ENCODE assay signal across 16 mouse cellular contexts in genomic region chr11:117429326-117429752, GRCm38 (mm10). TPM values are rescaled to one million over a fixed set of nuclear protein-coding genes. Genes with fewer than 3 reads are reported as not detected.
DNase-seq lines count a peak whose midpoint lies in the region; ATAC-seq lines count a peak whose summit lies in the region.
"Had no signal": no experiment of that assay in that cellular context is flagged by ENCODE, and none has a peak within 500 bp of the region (broad histone marks: within the 10 kb centered on the region; RNA-seq: fewer than 3 reads in every experiment).

No protein-coding gene starts in this region.

- H3K4me3 ChIP-seq in heart, embryonic 11.5 days (ENCODE audit: low read depth, low read length), result no peak overlapping the region
- H3K4me3 ChIP-seq in embryonic facial prominence, embryonic 15.5 days (replicated peaks), result no peak overlapping the region
- H3K4me3 ChIP-seq in midbrain, embryonic 16.5 days (ENCODE audit: low read depth, low read length), result no peak overlapping the region
- no peak overlapping the region for H3K4me3 ChIP-seq in liver, embryonic 11.5 days (ENCODE audit: low read depth, low read length)

- H3K27me3 ChIP-seq in heart, embryonic 11.5 days (ENCODE audit: control insufficient read depth, insufficient read depth, low read length), result peaks cover 17% of the 10 kb centered on the region
- H3K27me3 ChIP-seq in embryonic facial prominence, embryonic 15.5 days, result no peaks in the 10 kb centered on the region
- no peaks in the 10 kb centered on the region for H3K27me3 ChIP-seq in midbrain, embryonic 16.5 days (ENCODE audit: control insufficient read depth, insufficient read depth, low read depth, low read length)
- peaks cover 18% of the 10 kb centered on the region for H3K27me3 ChIP-seq in liver, embryonic 11.5 days (replicated peaks; ENCODE audit: control insufficient read depth, insufficient read depth, low read length)
- H3K27me3 ChIP-seq: CH12.LX had no signal

- no peaks in the 10 kb centered on the region for H3K9me3 ChIP-seq in heart, embryonic 11.5 days (replicated peaks; ENCODE audit: control insufficient read depth, low read length)
- no peaks in the 10 kb centered on the region; the same call in 1 of the 2 replicates for H3K9me3 ChIP-seq in embryonic facial prominence, embryonic 15.5 days (replicated peaks)
- H3K9me3 ChIP-seq in midbrain, embryonic 16.5 days (replicated peaks; ENCODE audit: control insufficient read depth, low read length, poor library complexity, severe bottlenecking), result no peaks in the 10 kb centered on the region
- no peaks in the 10 kb centered on the region for H3K9me3 ChIP-seq in liver, embryonic 11.5 days (ENCODE audit: control insufficient read depth, low read length)

- WGBS in heart, embryonic 11.5 days (ENCODE audit: insufficient replicate concordance), result 65% methylated on average over 10 of the region's 10 CpGs
- 49% methylated on average over 10 of the region's 10 CpGs for WGBS in embryonic facial prominence, embryonic 15.5 days
- WGBS in midbrain, embryonic 16.5 days, result 43% methylated on average over 10 of the region's 10 CpGs
- 70% methylated on average over 10 of the region's 10 CpGs for WGBS in liver, embryonic 11.5 days

- no peak overlapping the region for H3K27ac ChIP-seq in heart, embryonic 11.5 days (ENCODE audit: low read depth, low read length)
- H3K27ac ChIP-seq in embryonic facial prominence, embryonic 15.5 days (replicated peaks), result peak overlapping the region; percentile 86; the same call in 1 of the 2 replicates
- peak overlapping the region; percentile 51; the same call in 1 of the 2 replicates for H3K27ac ChIP-seq in midbrain, embryonic 16.5 days (ENCODE audit: low read length)
- H3K27ac ChIP-seq in liver, embryonic 11.5 days (ENCODE audit: low read depth, low read length), result no peak overlapping the region

- intact Hi-C loops in heart, postnatal 10 days (cut with DNase I), result no loop called here

- H3K4me2 ChIP-seq in heart, embryonic 11.5 days, result no peak overlapping the region
- H3K4me2 ChIP-seq in embryonic facial prominence, embryonic 15.5 days (replicated peaks), result no peak overlapping the region
- H3K4me2 ChIP-seq in midbrain, embryonic 16.5 days (ENCODE audit: low read length), result no peak overlapping the region
- H3K4me2 ChIP-seq in liver, embryonic 11.5 days, result no peak overlapping the region
- H3K4me2 ChIP-seq: lung, embryonic 14.5 days had no signal

- H3K36me3 ChIP-seq in heart, embryonic 11.5 days (ENCODE audit: control insufficient read depth, insufficient read depth, low read length), result no peaks in the 10 kb centered on the region
- no peaks in the 10 kb centered on the region for H3K36me3 ChIP-seq in embryonic facial prominence, embryonic 15.5 days
- H3K36me3 ChIP-seq in midbrain, embryonic 16.5 days (ENCODE audit: control insufficient read depth, insufficient read depth, low read length), result no peaks in the 10 kb centered on the region
- no peaks in the 10 kb centered on the region for H3K36me3 ChIP-seq in liver, embryonic 11.5 days (ENCODE audit: control insufficient read depth, insufficient read depth, low read length)

- DNase-seq in heart, adult 8-10 months (ENCODE audit: low spot score), result peak; percentile 69
- DNase-seq in heart, postnatal 10 days, result peak; percentile 68 to 81
- no peak for DNase-seq in urinary bladder, postnatal 25 days (ENCODE audit: low spot score)
- DNase-seq in liver, embryonic 11.5 days (ENCODE audit: low spot score), result no peak
- DNase-seq: forebrain, postnatal 0 days; kidney, adult 9 months; layer of hippocampus, adult 9-11 months; lung, embryonic 14.5 days had no signal

- ATAC-seq in heart, embryonic 11.5 days (replicated peaks; ENCODE audit: insufficient number of reproducible peaks, low FRiP score, low TSS enrichment), result no peak
- ATAC-seq in embryonic facial prominence, embryonic 15.5 days (ENCODE audit: insufficient number of reproducible peaks, low FRiP score, low TSS enrichment, low read depth), result no peak
- 0 out of 2 replicates have a peak, but pooled peaks have one; percentile 29 for ATAC-seq in midbrain, embryonic 16.5 days
- ATAC-seq in liver, embryonic 11.5 days (replicated peaks; ENCODE audit: low FRiP score), result no peak
- ATAC-seq: forebrain, postnatal 0 days had no signal

- H3K9ac ChIP-seq in heart, embryonic 11.5 days (ENCODE audit: low read depth, low read length), result no peak overlapping the region
- H3K9ac ChIP-seq in embryonic facial prominence, embryonic 15.5 days, result no peak overlapping the region
- no peak overlapping the region for H3K9ac ChIP-seq in midbrain, embryonic 16.5 days (ENCODE audit: low read depth, low read length)
- H3K9ac ChIP-seq in liver, embryonic 11.5 days (ENCODE audit: low read depth, low read length), result no peak overlapping the region
- H3K9ac ChIP-seq: forebrain, postnatal 0 days; lung, embryonic 14.5 days had no signal

- no peaks in the 10 kb centered on the region for H3K4me1 ChIP-seq in heart, embryonic 11.5 days (ENCODE audit: control insufficient read depth, insufficient read depth, low read length)
- peaks cover 40% of the 10 kb centered on the region for H3K4me1 ChIP-seq in embryonic facial prominence, embryonic 15.5 days
- peaks cover 15% of the 10 kb centered on the region for H3K4me1 ChIP-seq in midbrain, embryonic 16.5 days (ENCODE audit: control insufficient read depth, insufficient read depth, low read length)
- no peaks in the 10 kb centered on the region for H3K4me1 ChIP-seq in liver, embryonic 11.5 days (replicated peaks; ENCODE audit: control insufficient read depth, insufficient read depth, low read length)

RNA-seq across cellular contexts. Expression of gene Gm11733, which starts 54.8 kb away (rescaled TPM):
- under 1 TPM in 1 of 4 experiments, not detected in 3; 0.11 TPM for total RNA-seq in heart, adult 8-10 months (2022)
- polyA plus RNA-seq in heart, embryonic 11.5 days (2014; fragmentation: Nextera tagmentation; extraction: Ambion mirVana), result 0.13 TPM in 1 of 2 replicates, not detected in the other
- 0.12 TPM in 1 of 2 replicates, not detected in the other for polyA plus RNA-seq in embryonic facial prominence, embryonic 15.5 days (2015; fragmentation: Nextera tagmentation; extraction: Ambion mirVana)
- total RNA-seq in heart, postnatal 10 days (2021), result not detected
- not detected in 2 replicates for polyA plus RNA-seq in midbrain, embryonic 16.5 days (2015; fragmentation: Nextera tagmentation; extraction: Ambion mirVana)
- polyA plus RNA-seq in liver, embryonic 11.5 days (2014; fragmentation: Nextera tagmentation; extraction: Ambion mirVana), result not detected in 2 replicates
- total RNA-seq: CH12.LX; hematopoietic stem cell, adult 5-6 weeks; megakaryocyte-erythroid progenitor cell, adult 5-6 weeks had no signal
- polyA plus RNA-seq: limb, embryonic 11.5 days; stomach, embryonic 14.5 days had no signal

Comparison
In these comparisons a context has a peak if more than half of its experiments do, and no peak if none do; other contexts are left out.
1. DNase-seq: peak in heart, adult 8-10 months (single experiment) and heart, postnatal 10 days (2 of 2); none in urinary bladder, postnatal 25 days (single experiment) and liver, embryonic 11.5 days (single experiment).
2. H3K27ac ChIP-seq: peak in embryonic facial prominence, embryonic 15.5 days (single experiment) and midbrain, embryonic 16.5 days (single experiment); none in heart, embryonic 11.5 days (single experiment) and liver, embryonic 11.5 days (single experiment).